ENCODE assay signal across 14 mouse cellular contexts in genomic region chr8:57741309-57741708, GRCm38 (mm10).
DNase-seq lines count a peak whose midpoint lies in the region; ATAC-seq and TF ChIP-seq lines count a peak whose summit lies in the region.
"Had no signal": no experiment of that assay in that cellular context is flagged by ENCODE, and none has a peak within 500 bp of the region (broad histone marks: within the 10 kb centered on the region; RNA-seq: fewer than 3 reads in every experiment).

No protein-coding gene starts in this region.

- 62% methylated on average over 8 of the region's 8 CpGs for WGBS in kidney, postnatal 0 days
- 59% methylated on average over 8 of the region's 8 CpGs for WGBS in stomach, embryonic 14.5 days

- H3K9me3 ChIP-seq in kidney, postnatal 0 days (replicated peaks; ENCODE audit: low read length): no peaks in the 10 kb centered on the region
- no peaks in the 10 kb centered on the region for H3K9me3 ChIP-seq in stomach, embryonic 14.5 days (ENCODE audit: control insufficient read depth, low read depth, low read length)
- H3K9me3 ChIP-seq: embryonic facial prominence, embryonic 13.5 days had no signal

- 0 out of 2 replicates have a peak, but pooled peaks have one; percentile 40 for ATAC-seq in kidney, postnatal 0 days (replicated peaks; ENCODE audit: low FRiP score, low read depth)
- ATAC-seq in stomach, embryonic 14.5 days (ENCODE audit: insufficient number of reproducible peaks, insufficient read depth, low FRiP score, low read depth): peak; percentile 67; the same call in 1 of the 2 replicates
- ATAC-seq: CD4-positive, CD25-positive, alpha-beta regulatory T cell, adult 4 months; forebrain, embryonic 14.5 days had no signal

- no peaks in the 10 kb centered on the region for H3K36me3 ChIP-seq in kidney, postnatal 0 days (ENCODE audit: insufficient read depth, low read length)
- H3K36me3 ChIP-seq in stomach, embryonic 14.5 days (ENCODE audit: control insufficient read depth, insufficient read depth, low read length): no peaks in the 10 kb centered on the region
- H3K36me3 ChIP-seq: embryonic facial prominence, embryonic 13.5 days had no signal

- H3K4me2 ChIP-seq in kidney, postnatal 0 days (ENCODE audit: low read length): no peak overlapping the region
- no peak overlapping the region for H3K4me2 ChIP-seq in stomach, embryonic 14.5 days (replicated peaks; ENCODE audit: low read depth, low read length)
- H3K4me2 ChIP-seq: embryonic facial prominence, embryonic 13.5 days; liver, embryonic 11.5 days had no signal

- H3K4me3 ChIP-seq in kidney, postnatal 0 days (replicated peaks; ENCODE audit: low read depth, low read length): no peak overlapping the region
- H3K4me3 ChIP-seq in stomach, embryonic 14.5 days (ENCODE audit: low read depth, low read length): no peak overlapping the region
- H3K4me3 ChIP-seq: embryonic facial prominence, embryonic 13.5 days had no signal

- H3K27ac ChIP-seq in kidney, postnatal 0 days: peak overlapping the region; percentile 54
- H3K27ac ChIP-seq in stomach, embryonic 14.5 days (ENCODE audit: low read length): no peak overlapping the region
- H3K27ac ChIP-seq: embryonic facial prominence, embryonic 13.5 days; macrophage had no signal

- H3K4me1 ChIP-seq in kidney, postnatal 0 days (replicated peaks; ENCODE audit: insufficient read depth, low read length): no peaks in the 10 kb centered on the region
- H3K4me1 ChIP-seq in stomach, embryonic 14.5 days (ENCODE audit: control insufficient read depth, insufficient read depth, low read length): no peaks in the 10 kb centered on the region

- H3K27me3 ChIP-seq in kidney, postnatal 0 days (ENCODE audit: insufficient read depth, low read length): no peaks in the 10 kb centered on the region
- no peaks in the 10 kb centered on the region for H3K27me3 ChIP-seq in stomach, embryonic 14.5 days (ENCODE audit: control insufficient read depth, insufficient read depth, low read length)
- H3K27me3 ChIP-seq: embryonic facial prominence, embryonic 13.5 days had no signal

- no peak for TF ChIP-seq CTCF in kidney, postnatal 0 days (IDR thresholded peaks at IDR 0.05; ENCODE audit: low read depth)

- peak; percentile 7 for DNase-seq in kidney, postnatal 0 days (ENCODE audit: low spot score)
- no peak for DNase-seq in kidney, adult 18-20 months
- peak; percentile 13 for DNase-seq in MN1 (ENCODE audit: low spot score)
- DNase-seq in cerebellum, postnatal 10 days: peak; percentile 52 to 55
- DNase-seq in natural killer cell, adult 2 months (ENCODE audit: low spot score in 2 of 2): no peak
- DNase-seq in frontal cortex, postnatal 10 days (ENCODE audit: low spot score in 2 of 2): no peak
- DNase-seq in frontal cortex, adult 2 months (ENCODE audit: extremely low spot score in 1 of 2, low spot score in 1 of 2): no peak
- DNase-seq: layer of hippocampus, adult 9-11 months had no signal

- H3K9ac ChIP-seq in kidney, postnatal 0 days (ENCODE audit: low read depth, low read length): no peak overlapping the region
- no peak overlapping the region for H3K9ac ChIP-seq in stomach, embryonic 14.5 days (replicated peaks; ENCODE audit: low read depth, low read length)
- H3K9ac ChIP-seq: embryonic facial prominence, embryonic 13.5 days had no signal

Comparison
In these comparisons a context has a peak if more than half of its experiments do, and no peak if none do; other contexts are left out.
1. DNase-seq: peak in kidney, postnatal 0 days (single experiment), MN1 (single experiment) and cerebellum, postnatal 10 days (2 of 2); none in kidney, adult 18-20 months (single experiment), natural killer cell, adult 2 months (0 of 2), frontal cortex, postnatal 10 days (0 of 2) and frontal cortex, adult 2 months (0 of 2).